26 mouse cellular contexts compared by ENCODE assay signal in the genomic region with DNA sequence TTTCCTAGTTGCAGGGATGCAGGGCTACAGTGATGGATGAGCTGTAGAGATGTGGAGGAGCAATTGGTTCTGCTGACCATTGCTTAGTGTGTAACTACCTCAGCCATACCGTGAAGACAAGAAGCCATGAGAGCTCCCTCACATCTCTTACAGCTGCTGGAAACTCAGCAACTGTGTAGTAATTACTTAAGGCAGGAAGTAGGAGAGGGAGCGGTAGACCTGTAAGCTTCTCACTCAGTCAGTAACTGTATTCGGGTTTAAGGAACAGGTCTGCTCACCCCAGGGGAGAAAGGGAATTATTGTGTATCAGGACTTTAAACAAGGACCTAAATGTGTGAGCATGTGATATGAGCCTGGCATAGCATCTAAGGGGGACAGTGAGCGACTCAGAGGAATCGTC.
"Had no signal": no experiment of that assay in that cellular context is flagged by ENCODE, and none has a peak within 500 bp of the region (broad histone marks: within the 10 kb centered on the region; RNA-seq: fewer than 3 reads in every experiment).

No protein-coding gene starts in this region.

- H3K4me2 ChIP-seq: heart, embryonic 11.5 days; heart, embryonic 13.5 days; heart, embryonic 15.5 days; hindbrain, embryonic 12.5 days; hindbrain, embryonic 15.5 days; kidney, embryonic 15.5 days; limb, embryonic 13.5 days; limb, embryonic 15.5 days; liver, embryonic 12.5 days had no signal

- H3K9me3 ChIP-seq: heart, embryonic 13.5 days; heart, embryonic 15.5 days; hindbrain, embryonic 12.5 days; hindbrain, embryonic 15.5 days; kidney, embryonic 15.5 days; limb, embryonic 13.5 days; limb, embryonic 15.5 days; liver, embryonic 12.5 days had no signal

- H3K36me3 ChIP-seq: heart, embryonic 13.5 days; heart, embryonic 15.5 days; hindbrain, embryonic 12.5 days; hindbrain, embryonic 15.5 days; kidney, embryonic 15.5 days; limb, embryonic 13.5 days; limb, embryonic 15.5 days; liver, embryonic 12.5 days had no signal

- H3K4me1 ChIP-seq: heart, embryonic 15.5 days; limb, embryonic 13.5 days; liver, embryonic 12.5 days had no signal

- H3K9ac ChIP-seq: forebrain, postnatal 0 days; heart, embryonic 13.5 days; heart, embryonic 15.5 days; hindbrain, embryonic 12.5 days; hindbrain, embryonic 15.5 days; kidney, embryonic 15.5 days; limb, embryonic 13.5 days; limb, embryonic 15.5 days; liver, embryonic 12.5 days had no signal

- H3K4me3 ChIP-seq: heart, embryonic 13.5 days; heart, embryonic 15.5 days; hindbrain, embryonic 12.5 days; hindbrain, embryonic 15.5 days; kidney, embryonic 15.5 days; limb, embryonic 13.5 days; limb, embryonic 15.5 days; liver, embryonic 12.5 days had no signal

- ATAC-seq: forebrain, postnatal 0 days; hindbrain, postnatal 0 days; intestine, embryonic 16.5 days; liver, embryonic 12.5 days had no signal

- DNase-seq: forebrain, postnatal 0 days; gastrocnemius, postnatal 14 days; gastrocnemius, postnatal 36 days; heart, adult 18-20 months; heart, postnatal 14 days; heart, postnatal 36 days; kidney, adult 11 months; kidney, adult 2 months; kidney, adult 9 months; kidney, postnatal 14 days; kidney, postnatal 36 days; layer of hippocampus, adult 9-11 months; layer of hippocampus, postnatal 36 days; left cerebral cortex, postnatal 4 days had no signal

- H3K27ac ChIP-seq: heart, embryonic 13.5 days; heart, embryonic 15.5 days; hindbrain, postnatal 0 days; kidney, embryonic 15.5 days; kidney, postnatal 0 days; limb, embryonic 13.5 days; limb, embryonic 15.5 days; liver, embryonic 12.5 days had no signal

- H3K27me3 ChIP-seq: heart, embryonic 13.5 days; heart, embryonic 15.5 days; hindbrain, embryonic 12.5 days; hindbrain, embryonic 15.5 days; kidney, embryonic 15.5 days; limb, embryonic 13.5 days; limb, embryonic 15.5 days; liver, embryonic 12.5 days had no signal
